Mouse (Mus musculus) right cerebral cortex, postnatal 14 days (tissue): ENCODE results near the gene Ubtf.

Experiments
- DNase-seq: peaks from one replicate; pipeline ENCODE4 v3.0.0; 2022

Ubtf gene

DNA sequence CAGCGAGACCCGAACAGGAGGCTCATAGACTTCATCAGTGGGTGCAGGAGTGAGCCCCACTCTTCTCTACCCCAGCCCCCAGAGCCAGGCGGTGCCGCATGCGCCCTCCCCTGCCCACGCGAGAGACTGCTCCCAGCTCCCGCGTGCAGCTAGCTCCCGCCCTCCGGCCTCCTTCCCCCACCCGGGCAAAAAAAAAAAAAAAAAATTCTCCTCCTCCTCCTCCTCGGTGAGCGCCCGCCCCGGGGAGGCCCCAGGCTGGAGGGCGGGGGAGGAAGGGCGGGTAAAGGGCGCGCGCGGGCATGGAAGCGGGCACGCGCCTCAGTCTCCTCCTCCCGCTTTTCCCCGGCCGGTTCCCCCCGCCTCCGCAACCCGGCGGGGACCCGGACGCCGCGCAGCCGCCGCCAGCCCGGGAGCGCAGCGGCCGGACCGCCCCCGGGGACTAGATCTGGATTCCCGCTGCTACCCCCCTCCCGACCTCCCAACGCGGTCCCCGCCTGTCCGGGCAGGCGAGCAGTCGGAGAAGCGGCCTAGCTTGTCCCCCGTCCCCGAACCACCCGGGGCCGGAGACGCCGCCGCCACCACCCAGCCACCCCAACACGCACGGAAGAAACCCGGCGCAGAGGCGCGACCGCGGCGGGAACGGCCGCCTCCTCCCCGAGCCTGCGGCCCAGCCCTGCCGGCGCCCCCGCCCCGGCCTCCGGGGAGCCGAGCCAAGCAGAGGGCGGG, 2.8 kb downstream of the Ubtf start:
- DNase-seq: peak; percentile 86

DNA sequence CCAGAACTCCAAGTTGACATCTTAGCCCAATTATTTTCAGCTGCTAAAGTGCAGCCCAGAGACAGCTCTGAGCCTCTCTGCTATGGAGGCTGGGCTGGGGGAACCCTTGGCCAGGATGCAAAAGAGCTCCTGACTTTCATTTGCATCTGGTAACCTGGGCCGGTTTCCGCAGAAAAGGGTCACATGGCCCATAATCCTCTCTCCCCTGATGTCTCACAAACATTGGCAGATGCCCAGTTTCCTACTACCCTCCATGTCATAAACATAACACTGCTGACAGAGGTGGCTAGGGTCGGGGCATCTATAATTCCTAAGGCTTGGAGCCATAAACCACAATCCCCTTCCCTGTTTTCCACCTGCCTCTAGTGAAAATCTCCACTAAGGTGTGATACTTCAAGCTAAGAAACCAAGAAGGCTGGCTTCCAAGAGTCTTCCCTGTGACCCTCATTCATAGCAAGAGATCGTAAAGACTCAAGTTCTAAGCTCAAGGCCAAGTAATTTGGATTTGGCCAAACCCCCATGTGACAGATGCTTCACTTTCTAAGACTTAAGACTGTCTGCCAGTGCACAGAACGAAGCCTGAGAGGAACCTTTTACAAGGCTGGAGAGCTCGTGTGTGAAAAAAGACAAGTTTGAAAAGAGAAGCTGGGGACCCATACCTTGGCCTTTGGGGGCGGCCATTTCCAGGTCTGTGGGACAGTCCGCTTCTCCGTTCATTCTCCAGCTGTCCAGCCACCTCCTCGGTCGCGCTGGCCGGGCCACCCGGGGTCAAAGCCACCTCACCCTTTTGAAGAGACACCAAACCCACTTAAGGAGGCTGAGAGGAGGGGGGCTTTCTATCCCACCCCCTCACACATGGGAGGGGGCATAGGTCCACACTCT, 3.6 kb downstream of the Ubtf start:
- DNase-seq: peak; percentile 31

DNA sequence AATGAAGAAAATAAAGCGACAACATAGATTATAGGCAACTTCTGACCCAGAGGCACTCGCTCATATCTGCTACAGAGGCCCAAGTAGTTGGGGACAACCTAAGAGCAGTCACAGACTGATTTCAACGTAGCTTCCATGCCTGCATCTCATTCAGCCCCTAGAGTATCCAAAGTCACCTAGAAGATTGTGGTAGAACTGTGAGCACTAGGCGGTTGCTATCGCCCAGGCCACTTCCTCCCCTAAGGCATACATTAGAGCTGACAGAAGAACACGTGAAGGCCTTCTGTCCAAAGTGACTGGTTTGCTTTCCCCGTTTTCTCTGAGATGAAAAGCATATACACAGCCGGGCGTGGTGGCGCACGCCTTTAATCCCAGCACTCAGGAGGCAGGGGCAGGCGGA, 5.2 kb downstream of the Ubtf start:
- DNase-seq: no peak

DNA sequence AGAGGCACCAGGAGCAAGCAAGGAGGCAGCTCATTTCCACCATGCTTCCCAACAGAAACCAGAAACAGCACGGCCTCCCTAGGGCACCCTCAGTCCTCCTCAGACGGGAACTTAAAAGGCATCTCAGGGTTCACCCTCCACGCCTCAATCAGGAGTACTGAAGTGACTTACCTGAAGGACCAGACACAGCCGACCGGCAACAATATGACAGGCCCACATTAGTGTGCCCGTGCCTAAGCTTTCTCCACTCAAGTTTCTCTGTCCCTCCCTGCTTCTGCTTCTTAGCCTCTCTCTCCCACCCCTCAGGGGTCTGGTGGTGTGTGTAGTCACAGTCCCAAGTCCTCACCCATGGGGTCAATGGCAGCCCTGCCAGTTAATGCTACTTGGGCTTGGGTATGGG, 7.0 kb downstream of the Ubtf start:
- DNase-seq: no peak

DNA sequence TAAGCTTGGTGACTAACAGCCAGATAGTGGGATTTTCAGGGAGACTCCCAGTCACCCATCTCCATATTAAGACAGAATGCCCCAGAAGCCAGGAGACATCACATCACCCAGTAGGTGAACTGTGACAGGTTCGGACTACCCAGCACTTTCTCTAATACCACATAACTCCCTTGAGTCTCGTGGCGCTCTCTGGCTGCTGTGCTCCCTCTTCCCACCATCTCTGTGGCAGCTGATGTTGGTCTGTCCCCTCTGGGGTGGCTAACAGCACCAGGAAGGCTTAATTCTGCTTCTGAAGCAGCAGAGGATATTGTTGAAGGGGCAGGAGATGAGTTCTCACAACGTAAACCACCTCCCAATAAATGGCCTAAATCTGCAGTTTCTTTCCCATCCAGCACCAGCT, 7.6 kb downstream of the Ubtf start:
- no peak for DNase-seq

DNA sequence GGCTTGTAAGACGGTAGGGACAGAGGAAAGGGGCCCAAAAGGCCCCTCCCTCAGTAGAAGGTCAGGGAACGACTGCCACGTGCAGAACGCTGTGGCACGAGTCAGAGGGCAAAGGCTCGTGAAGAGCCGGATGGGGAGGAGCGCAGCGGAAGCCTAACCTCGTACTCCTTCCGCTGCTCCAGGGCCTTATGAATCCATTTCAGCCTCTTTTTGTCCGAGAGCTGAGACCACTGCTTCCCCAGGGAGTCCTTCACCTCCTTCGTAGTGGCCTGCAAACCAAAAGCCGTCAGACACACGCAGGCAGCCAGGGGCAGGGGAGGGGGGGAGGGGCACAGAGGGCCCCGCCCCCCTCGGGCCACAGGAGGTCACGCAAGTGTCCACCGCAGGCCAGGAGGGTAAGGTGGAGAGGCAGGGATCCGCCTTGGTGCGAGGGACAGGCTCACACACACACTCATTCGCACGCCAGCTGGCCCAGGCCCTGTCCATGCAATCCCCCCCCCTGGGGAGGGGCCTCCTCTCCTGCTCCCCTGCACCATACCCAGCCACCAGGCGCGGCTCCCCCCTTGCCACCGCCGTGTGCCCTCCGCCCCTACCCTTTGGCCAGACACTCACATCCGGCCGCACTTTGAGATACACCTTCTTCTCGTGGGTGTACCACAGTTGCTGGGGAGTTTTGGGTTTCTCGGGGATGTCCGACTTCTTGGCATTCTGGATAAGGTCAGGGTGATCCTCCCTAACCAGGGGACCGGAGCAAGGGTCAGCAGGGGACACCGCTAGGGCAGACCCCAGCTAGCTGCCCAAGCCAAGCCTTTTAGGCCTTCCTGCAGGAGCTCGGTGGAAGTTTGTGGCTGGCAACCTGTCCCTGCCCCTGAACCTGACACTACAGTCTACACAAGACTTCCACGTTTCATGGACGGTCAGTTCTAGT, 8.5 kb downstream of the Ubtf start:
- DNase-seq: no peak

DNA sequence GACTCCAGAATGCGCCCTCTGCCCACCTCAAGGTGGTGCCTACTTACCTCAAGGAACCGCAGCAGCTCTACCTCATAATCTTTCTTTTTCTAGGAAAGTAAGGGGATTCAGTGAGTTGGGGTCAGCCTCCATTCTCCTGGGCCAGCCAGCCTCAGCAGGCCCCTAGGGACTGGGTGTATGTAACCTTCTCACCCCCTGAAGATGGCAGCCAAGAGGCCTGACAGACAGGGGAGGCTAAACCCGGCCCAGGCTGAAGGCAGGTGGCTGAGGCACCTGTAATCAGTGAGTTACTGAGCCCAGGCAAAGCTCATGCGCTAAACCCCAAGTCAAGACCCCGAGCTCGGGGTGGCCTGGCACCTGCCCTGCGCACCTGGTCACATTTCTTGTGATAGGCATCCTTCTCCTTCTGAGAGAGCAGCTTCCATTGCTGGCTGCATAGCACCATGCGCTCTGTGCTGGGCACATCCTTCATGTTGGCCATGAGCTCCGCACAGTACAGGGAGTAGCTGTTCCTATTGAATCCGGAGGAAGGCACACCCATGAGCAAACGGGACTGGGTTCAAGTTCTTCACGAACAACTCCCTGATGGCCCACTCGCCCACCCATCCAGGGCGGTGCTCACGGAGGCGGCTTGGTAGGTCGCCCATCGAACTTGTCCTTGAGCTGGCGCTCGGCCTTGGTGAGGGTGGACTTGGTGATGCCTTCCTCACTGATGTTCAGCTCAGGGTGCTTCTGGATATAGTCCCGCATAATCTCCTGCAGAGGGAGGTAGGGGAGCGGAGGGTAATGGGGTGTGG, 9.5 kb downstream of the Ubtf start:
- no peak for DNase-seq

DNA sequence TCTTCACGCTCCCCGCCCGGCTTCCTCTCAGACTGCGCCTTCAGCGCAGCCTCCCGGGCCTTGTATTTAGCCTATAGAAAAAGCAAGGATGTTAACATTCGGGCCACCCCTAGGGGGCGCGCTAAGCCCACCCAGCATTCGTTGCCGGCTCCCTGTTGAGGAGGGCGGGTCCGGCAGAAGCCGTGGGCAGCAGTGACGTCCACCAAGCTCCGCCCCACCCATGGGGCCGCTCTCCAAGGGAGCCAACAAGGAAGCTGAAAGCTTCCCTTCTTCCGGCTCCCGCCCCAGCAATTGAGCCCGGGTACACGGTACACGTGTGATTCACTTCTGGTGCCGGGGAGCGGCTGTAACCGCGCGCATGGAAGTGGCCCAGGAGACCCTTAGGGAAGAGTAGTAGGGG, 10.6 kb downstream of the Ubtf start:
- DNase-seq: peak; percentile 95

DNA sequence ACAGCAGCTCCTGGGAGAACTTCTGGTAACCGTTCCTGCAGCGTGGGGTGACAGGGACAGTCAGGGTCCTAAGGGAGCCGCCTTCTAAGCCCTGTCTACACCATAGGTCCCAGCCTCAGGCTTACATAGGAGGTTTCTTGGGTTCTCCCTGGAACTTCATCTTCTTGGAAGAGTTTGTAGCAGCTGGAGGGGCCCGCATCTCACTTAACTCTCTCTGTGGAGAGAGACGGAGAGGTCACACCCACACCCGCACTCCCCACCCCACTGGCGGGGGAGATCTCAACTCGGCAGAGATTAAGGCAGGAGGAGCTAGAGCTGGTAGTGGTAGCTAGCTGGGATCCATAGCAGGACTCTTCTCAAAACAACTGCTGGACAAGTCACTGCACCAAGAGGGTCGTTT, 11.4 kb downstream of the Ubtf start:
- DNase-seq: no peak

DNA sequence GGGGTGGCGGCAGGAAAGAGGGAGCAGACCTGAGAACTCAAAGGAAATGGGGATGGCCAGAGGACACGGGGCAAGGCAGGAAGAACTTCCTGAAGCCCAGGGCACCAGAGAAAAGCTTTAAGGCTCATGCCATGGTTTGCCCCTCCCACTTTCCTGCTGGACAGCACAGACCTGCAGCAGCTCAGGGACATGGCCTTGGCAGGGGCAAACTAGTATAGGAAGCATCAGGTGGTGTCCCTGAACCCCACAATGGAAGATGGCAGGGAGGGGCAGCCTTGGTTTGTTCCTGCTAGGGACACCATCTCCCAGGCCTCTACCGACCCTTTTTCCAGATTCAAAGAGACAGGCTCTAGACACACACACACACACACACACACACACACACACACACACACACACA, 14.2 kb downstream of the Ubtf start:
- no peak for DNase-seq

DNA sequence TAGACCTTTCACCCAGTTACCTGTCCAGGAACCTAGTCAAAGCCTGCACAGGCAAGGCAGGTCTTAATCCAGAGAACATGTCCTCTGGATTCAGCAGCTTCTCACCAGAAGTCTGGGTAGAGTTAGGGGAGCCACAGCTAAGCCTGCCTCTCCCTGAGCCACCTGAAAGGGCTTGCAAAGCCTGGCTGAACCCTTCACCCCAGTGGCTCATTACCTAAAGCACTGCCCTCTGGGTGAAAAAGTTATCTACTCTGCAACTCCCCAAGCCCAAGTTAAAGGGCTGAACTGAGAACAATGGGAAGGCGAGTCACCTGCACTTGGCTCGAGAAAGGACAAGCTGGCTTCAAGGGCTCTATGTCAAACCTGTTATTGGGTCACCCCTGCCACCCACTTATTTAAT, 15.4 kb downstream of the Ubtf start:
- no peak for DNase-seq

DNA sequence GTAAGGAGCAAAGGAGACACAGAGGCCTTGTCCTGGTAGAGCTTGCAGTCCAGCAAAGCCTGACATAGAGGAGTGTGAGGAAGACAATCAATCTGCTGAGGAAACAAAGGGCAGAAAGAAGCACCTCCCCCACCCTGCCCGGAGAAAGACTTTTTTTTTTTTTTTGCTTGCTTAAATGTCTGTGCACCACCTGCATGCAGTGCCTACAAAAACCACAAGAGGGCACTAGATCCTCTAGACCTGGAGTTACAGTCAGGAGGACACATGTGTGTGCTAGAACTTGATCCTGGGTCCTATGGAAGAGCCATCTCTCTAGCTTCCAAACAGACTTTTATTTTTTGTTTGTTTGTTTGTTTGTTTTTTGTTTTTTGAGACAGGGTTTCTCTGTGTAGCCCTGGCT, 19.7 kb downstream of the Ubtf start:
- no peak for DNase-seq

DNA sequence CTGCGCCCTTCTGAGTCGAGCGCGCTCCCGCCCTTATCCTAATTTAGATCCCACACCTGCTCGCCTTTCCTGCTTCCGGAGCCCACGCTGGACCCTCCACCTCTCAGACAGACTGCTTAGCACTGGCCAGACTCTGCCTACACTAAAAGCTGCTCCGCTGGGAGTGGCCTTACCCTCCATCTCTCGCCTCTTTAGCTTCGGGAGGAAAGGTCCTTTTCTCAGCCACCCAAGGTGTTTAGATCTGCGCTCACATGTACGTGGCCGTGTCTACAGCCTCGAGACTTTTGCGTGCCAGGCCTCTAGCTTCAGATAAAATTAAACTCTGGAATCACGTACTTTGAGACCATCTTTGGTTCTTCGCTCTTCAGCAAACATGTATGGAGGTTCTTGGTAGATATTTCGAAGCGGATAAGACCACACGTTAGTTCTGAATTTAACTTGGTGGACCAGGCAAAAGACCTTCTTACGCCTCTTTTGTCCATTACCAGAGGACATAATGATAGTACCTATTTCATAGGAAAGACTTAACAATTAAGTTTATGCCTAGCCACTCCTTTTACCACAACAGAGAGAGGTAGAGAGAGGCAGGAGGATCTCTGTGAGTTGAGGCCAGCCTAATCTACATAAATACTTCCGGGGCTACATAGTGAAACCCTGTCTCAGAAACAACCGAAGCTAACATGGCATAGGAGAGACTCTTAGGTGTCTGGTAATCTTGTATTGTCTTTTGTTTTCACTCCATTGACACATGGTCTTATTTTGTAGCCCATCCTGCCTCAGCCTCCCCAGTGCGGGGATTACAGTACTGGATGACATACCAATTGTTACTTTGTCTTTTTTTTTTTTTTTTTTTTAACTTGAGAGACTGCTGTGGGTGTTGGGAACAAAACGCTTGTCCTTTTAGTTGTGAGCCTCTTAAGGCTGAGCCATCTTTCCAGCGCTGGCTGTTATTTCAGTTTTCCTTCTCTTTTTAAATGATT, 21.7 kb downstream of the Ubtf start:
- no peak for DNase-seq

DNA sequence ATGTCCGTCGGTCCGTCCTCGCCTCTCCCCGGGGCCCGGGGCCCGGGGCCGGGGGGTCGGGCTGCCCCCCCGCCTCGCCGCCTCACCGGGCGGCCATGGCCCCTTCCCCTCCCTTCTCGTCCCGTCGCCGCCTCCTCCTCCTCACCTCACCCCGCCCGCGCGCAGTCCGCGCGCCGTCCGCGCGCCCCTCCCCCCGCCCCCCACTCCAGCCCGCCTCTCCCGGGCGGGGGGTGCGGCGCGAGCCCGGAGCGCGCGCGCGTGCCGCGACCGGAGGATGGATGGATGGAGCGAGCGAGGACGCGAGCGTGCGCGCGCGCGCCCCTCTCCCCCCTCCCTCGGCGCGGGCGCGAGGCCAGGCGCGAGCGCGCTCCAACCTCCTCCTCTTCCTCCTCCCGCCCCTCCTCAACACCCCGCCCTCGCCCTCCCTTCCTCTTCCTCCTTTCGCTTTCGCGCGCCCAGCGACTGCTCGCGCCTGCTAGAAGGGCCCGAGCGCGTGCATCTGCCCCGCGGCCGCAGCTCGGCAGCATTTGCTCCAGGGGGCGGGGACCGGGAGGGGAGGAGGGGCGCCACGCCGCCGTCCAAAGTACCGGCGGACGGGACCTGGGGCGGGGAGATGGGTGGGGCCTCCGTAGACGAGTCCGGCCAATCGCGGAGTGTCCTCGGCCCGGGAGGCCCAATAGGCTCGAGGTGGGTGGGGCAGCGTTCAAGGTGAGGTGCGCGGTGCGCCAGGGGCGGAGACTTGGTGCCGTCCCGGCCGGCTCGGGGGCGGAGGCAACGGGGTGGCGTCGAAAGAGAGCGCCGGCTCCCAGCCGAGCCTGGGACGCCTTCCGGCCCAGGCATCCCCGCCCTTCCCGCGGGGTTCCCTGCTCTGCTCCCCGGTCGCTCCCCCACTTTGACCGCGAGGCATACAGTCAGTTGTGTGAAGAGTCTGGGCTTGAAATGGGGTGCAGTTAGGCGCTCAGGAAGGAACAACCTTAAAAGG, 22.8 kb downstream of the Ubtf start, which contains the start of gene Atxn7l3:
Atxn7l3 (minus strand) TSS at position 141 of the 982 bp plus-strand sequence.
- peak; percentile 98 for DNase-seq

DNA sequence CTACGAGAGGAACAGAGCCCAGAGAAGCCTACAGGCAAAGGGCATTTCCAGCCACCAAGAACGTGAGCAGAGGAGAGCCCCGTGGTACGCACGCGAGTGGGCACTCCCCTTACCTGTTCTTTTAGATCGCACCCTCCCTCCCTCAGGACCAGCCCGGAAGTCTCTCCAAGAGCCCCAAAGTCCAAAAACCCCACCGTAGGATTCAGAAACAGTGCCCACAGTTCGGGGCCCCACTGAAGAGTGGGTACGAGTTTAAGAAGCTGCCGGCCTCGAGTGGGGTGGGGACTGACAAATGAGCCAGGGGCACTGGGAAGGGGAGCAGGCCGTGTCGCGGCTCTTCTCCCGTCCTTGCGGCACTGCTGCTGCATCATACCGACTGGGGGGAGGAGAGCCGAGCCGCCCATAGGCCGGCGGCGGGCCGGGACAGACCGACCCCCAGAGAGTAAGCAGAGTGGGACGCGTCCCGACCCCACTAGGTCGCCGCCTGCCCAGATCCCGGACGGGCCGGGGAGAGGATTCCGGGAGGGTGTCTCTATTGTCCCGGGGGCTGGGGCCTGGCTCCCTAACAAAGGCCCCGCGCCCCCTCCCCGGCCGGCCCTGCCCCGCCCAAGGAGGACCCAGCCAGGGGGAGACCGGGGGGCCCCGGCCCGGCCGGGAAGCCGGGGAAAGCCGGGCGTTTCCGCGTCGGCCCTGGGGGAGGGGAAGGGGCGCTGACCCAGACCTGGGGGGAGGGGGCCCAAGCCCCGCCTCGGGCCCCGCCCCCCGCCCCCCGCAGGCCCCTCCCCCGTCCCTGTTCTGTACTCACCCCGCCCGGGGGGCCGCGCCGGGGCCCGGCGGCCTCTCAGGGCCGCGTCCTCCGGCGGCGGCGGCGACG, 23.7 kb downstream of the Ubtf start:
- DNase-seq: no peak

DNA sequence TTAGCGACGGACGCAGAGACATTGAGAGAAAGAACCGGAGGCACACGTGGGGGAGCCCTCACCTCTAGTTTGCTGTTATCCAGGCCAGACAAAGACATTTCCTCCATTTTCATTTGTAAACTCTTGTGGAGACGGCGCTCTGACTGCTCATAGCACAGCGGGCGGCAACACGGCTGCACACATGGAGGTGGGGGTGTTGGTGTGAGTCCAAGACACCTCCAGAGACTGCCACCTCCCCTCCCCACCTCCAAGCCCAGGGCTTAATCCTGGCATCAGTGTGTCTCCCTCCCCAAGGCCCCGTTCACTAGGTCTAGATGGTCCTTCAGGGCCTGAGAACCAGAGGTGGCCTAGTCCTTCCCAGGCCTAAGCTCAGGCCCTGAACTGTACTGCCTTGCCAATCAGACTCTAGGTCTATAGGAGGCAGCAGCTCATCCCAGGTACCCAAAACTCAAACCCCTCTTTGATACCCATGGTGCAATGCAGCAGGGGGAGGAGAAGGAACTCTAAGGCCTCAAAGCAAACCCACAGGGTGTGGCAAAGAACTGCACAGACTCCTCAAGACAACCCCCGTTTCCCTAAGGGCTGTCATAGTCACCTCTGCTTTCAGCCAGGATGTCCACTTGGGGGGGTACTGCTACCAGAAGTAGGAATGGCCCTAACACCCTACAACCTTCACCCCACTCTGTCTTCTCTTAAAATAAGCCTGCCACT, 24.5 kb downstream of the Ubtf start:
- no peak for DNase-seq

DNA sequence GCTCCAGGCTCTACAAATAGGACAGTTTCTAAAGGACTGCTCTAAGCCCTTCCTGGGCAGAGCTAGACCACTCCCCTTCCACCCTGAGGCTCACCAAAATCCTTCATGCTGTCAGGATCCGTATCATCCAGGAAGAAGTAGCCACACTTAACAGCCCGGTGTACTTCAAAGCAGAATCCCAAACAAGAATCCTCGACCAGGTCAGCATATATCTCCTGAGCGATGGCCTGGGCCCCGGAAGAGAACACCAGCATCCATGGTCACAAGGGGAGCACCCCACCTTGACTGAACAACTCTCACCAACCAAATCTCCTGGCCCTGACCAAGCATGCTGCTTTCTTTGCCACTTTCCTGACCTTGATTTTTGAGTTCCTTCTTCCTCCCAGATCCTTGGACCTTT, 25.1 kb downstream of the Ubtf start:
- DNase-seq: no peak

DNA sequence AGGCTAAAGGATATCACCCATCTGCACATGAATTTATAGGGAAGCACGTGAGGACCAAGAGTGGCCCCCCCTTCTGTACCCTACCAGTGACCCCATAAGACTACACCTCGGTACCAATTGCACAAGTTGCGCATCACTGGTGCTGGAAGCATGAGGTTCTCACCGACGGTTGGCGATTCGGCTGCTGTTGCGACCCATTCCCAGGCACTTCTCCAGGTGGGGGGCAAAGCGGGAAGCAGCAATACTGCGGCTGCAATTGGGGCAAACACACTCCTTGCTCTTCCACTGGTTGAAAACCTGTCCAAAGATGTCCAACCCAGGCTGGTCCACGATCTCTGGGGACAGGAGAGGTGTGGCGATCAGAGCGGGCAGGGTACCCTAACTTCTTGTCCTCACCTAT, 25.6 kb downstream of the Ubtf start:
- DNase-seq: no peak
